Mouse (Mus musculus): ENCODE measurements around the gene Rnf181.

DNA sequence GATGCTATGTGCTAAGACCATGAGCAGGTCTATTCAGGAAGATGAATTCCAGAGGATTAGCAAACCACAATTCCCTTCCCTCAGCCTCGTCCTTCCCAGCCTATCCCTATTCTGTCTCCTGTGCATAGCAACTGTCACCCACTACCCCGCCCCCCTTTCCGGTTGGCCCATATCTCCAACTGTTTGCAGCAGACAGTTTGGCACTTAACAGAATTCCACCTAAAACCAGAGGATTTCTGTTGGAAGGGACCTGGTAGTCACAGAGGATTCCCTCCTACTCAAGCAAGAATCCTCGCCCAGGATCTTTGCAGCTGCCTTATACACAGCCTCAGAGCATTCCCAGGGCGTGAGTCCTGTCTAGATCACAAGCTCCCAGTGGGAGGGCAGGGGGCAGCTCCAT is 4.4 kb upstream of the Rnf181 start:
- TF ChIP-seq CTCF (IDR thresholded peaks at IDR 0.05; ENCODE audit: borderline replicate concordance, insufficient read depth, low read depth, low read length) (no peak), POLR2A (IDR thresholded peaks at IDR 0.05; ENCODE audit: borderline replicate concordance, insufficient read depth, low read length) (no peak)

Data from cerebellum, adult 2 months (tissue).